Mouse (Mus musculus): ENCODE measurements around the gene Usp46. TPM values are rescaled to one million over a fixed set of nuclear protein-coding genes. Genes with fewer than 3 reads are reported as not detected.

Gene Usp46
- polyA plus RNA-seq, 1 experiment from 2014 or later = 32.5 TPM

- no peaks in the 10 kb centered on the region for H3K27me3 ChIP-seq (replicated peaks; ENCODE audit: control insufficient read depth, insufficient read depth, low read length)
- H3K27ac ChIP-seq (ENCODE audit: low read length) = no peak overlapping the region
- no peaks in the 10 kb centered on the region for H3K9me3 ChIP-seq (ENCODE audit: control insufficient read depth, low read length)
- no peak overlapping the region for H3K4me3 ChIP-seq (replicated peaks; ENCODE audit: low read length)
- H3K4me2 ChIP-seq (ENCODE audit: low read length) = no peak overlapping the region
- ATAC-seq = no peak
- no peak overlapping the region for H3K9ac ChIP-seq (replicated peaks; ENCODE audit: low read depth, low read length)
- 73% methylated on average over 4 of the region's 4 CpGs for WGBS
- no peaks in the 10 kb centered on the region for H3K36me3 ChIP-seq (ENCODE audit: control insufficient read depth, insufficient read depth)
- H3K4me1 ChIP-seq (replicated peaks; ENCODE audit: control insufficient read depth, insufficient read depth, low read length) = peaks cover 14% of the 10 kb centered on the region; the same call in 1 of the 2 replicates
Measured at GRCm38 (mm10) chr5:73955005-73955404, 113.2 kb downstream of the Usp46 start.

GRCm38 (mm10) chr5:73953066-73953614 lies 115.1 kb downstream of the Usp46 start:
- H3K4me2 ChIP-seq (ENCODE audit: low read length) = no peak overlapping the region
- no peaks in the 10 kb centered on the region for H3K36me3 ChIP-seq (ENCODE audit: control insufficient read depth, insufficient read depth)
- no peak overlapping the region for H3K9ac ChIP-seq (replicated peaks; ENCODE audit: low read depth, low read length)
- ATAC-seq = no peak
- no peak overlapping the region for H3K27ac ChIP-seq (ENCODE audit: low read length)
- H3K27me3 ChIP-seq (replicated peaks; ENCODE audit: control insufficient read depth, insufficient read depth, low read length) = no peaks in the 10 kb centered on the region
- H3K4me1 ChIP-seq (replicated peaks; ENCODE audit: control insufficient read depth, insufficient read depth, low read length) = peaks cover 14% of the 10 kb centered on the region; the same call in 1 of the 2 replicates
- WGBS = 89% methylated on average over 3 of the region's 3 CpGs
- H3K4me3 ChIP-seq (replicated peaks; ENCODE audit: low read length) = no peak overlapping the region
- no peaks in the 10 kb centered on the region for H3K9me3 ChIP-seq (ENCODE audit: control insufficient read depth, low read length)

- peaks cover 14% of the 10 kb centered on the region; the same call in 1 of the 2 replicates for H3K4me1 ChIP-seq (replicated peaks; ENCODE audit: control insufficient read depth, insufficient read depth, low read length)
- H3K9ac ChIP-seq (replicated peaks; ENCODE audit: low read depth, low read length) = no peak overlapping the region
- no peak overlapping the region for H3K27ac ChIP-seq (ENCODE audit: low read length)
- no peak overlapping the region for H3K4me3 ChIP-seq (replicated peaks; ENCODE audit: low read length)
- no peaks in the 10 kb centered on the region for H3K9me3 ChIP-seq (ENCODE audit: control insufficient read depth, low read length)
- 17% methylated on average over 1 of the region's 1 CpGs for WGBS
- no peaks in the 10 kb centered on the region for H3K27me3 ChIP-seq (replicated peaks; ENCODE audit: control insufficient read depth, insufficient read depth, low read length)
- no peak overlapping the region for H3K4me2 ChIP-seq (ENCODE audit: low read length)
- no peak for ATAC-seq
- H3K36me3 ChIP-seq (ENCODE audit: control insufficient read depth, insufficient read depth) = no peaks in the 10 kb centered on the region
Measured at GRCm38 (mm10) chr5:73951649-73952000, 116.6 kb downstream of the Usp46 start.

DNA sequence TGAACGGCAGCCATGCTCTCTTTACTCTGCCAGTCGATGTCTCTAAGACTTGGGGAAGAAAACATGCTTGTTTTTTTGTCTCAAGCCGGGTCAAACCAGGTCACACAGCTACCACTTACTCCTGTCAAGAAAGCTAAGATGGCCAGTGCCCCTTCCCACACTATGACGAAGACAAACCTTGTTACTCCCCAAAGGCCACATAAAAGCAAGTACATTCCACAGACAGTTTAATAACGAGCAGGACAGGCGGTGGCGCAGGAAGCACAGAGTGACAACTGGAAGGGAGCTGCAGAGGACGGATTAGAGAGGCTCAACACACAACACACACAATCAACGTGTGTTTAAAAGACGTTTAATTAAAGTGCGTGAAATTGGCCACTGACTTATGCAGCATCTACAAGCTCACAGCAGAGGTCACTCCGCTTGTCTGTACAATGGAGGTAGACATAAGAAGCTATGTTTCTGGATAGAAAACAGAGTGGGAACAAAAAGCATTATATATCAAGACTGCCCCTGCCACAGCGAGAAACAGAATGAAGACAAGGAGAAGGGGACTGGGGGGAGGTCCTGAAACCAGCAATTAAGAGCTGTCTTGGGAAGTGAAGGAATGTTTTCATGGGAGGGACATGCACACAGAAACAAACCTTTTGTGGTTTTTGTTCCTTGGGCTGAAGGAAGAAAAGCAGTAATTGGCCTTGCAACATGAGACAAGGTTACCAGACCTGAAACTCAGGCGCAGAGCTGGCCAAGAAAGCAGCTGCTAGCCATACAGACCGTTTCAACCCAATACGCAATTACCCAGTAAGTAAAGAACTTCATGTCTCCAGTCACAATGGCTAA lies 117.2 kb downstream of the Usp46 start:
- ATAC-seq = peak; percentile 82
- Histone ChIP-seq H3K27ac (ENCODE audit: low read length) (peak overlapping the region; percentile 48), H3K9me3 (ENCODE audit: control insufficient read depth, low read length) (no peaks in the 10 kb centered on the region), H3K36me3 (ENCODE audit: control insufficient read depth, insufficient read depth) (no peaks in the 10 kb centered on the region), H3K27me3 (replicated peaks; ENCODE audit: control insufficient read depth, insufficient read depth, low read length) (no peaks in the 10 kb centered on the region), H3K4me2 (ENCODE audit: low read length) (0 out of 2 replicates have a peak overlapping the region, but pooled peaks have one; percentile 21), H3K4me1 (replicated peaks; ENCODE audit: control insufficient read depth, insufficient read depth, low read length) (peaks cover 14% of the 10 kb centered on the region; the same call in 1 of the 2 replicates), H3K4me3 (replicated peaks; ENCODE audit: low read length) (no peak overlapping the region), H3K9ac (replicated peaks; ENCODE audit: low read depth, low read length) (no peak overlapping the region)
- 5% methylated on average over 16 of the region's 16 CpGs for WGBS

Other genes starting within 250 kb of the Usp46 start
- 31.2 and 41.5 TPM in 2 replicates for gene Rasl11b, start 126.9 kb upstream of the Usp46 start, polyA plus RNA-seq (2015; fragmentation: Nextera tagmentation; extraction: Ambion mirVana)